Mouse (Mus musculus) spleen, postnatal 14 days (tissue): ENCODE measurements around the gene Fga.

ENCODE experiments used
- DNase-seq, 2 experiments: peaks; one replicate each; pipeline ENCODE4 v3.0.0; 2021 to 2022; ENCODE audit warnings: low spot score in 2 of 2

Gene Fga

DNA sequence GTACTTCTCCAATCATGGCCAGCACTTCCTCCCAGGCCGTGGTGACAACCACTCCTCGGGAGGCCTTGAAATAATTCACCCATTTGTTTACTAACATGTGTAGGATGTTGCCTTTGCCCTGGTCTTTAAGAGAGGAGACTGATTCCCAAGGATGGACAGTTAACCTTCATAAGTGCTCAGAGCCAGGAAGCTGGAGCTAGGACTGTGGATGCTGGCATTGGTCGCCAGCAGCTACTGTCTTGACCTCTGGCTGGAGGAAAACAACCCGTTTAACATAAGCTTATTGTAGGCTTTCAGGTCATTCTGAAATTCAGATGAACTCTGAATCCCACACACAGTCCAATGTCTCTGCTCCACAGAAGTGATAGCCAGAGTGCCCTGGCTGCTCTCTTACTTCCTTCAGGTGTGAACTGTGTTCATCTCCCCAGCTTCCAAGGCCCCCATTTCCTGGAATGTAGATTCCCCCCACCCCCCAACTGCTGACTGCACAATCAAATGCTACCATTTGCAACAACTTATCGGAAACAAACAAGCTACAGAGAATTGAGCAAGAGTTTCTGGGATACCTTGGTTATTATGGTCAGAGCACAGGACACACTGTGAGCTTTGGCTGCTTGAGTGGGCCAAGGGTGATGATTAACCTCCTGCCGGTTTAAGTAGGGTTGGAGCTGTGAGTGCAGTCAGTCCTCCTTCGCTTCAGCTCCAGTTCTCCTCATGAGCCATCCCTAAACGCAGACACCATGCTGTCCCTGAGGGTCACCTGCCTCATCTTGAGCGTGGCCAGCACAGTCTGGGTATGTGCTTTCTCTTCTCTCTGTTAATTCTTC is at the start of gene Fga:
Fga (plus strand) TSS at position 602 of the 827 bp plus-strand sequence.
- no peak for DNase-seq

GRCm38 (mm10) chr3:82980818-82981217 is 45.1 kb upstream of the Fga start:
- no peak for DNase-seq

DNA sequence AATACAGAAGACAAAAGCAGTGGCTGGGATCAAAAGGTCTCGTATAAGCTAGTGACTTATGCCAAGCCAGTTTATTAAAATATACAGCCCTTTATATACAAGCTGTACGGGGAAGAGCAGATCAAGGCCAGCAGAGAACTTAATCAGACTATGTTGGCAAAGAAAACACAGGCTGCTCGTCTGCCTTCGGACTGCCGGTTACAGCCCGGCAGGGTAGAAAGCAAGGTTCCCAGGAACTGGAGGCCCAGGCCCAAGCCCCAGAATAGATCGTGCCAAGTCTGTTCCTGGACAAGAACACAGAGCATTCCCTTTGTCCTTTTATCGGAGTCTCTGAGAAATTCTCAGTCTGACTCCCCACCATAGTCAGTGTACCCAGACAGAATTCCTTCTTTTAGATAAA is 44.0 kb upstream of the Fga start:
- no peak for DNase-seq

GRCm38 (mm10) chr3:82984840-82985239 is 41.0 kb upstream of the Fga start:
- no peak for DNase-seq

DNA sequence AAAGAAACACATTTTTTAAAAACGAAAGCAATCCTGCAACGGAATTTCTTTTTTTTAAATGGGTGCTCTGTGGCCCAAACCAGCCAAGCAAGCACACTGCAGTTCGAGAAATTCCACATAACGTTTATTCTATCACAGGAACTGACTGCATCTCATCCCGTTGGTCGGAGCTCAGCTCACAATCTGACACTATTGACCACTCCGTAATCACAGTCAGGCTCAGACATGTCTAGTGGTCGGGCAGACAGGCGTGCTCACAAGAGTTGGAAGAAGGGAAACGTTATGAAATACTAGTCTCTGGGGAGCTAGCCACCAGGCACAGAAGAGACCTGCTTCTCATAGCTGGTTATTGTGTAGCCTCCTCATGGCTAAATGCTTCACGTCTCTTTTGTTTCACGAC is 33.9 kb upstream of the Fga start:
- no peak for DNase-seq

GRCm38 (mm10) chr3:82992956-82993355 is 32.9 kb upstream of the Fga start:
- no peak for DNase-seq

DNA sequence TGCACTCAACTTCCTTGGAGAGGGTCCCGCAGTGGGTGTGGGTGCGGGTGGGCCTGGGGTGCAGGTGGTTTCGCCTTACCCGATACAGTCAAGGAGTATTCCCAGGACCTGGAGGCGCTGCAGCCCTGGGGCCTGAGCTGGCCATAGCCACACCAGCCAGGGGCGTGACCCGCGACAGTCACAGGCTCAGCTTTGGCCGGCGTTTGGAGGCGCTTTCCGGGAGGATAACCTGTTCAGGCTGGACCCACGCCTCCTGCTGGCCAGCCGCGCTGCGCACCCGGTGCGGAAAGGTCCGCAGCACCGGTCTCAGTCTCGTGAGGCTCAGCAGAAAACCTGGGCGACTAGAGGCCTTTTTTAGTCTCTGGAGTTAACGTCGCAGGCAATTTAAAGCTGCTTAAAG is 30.5 kb upstream of the Fga start:
- peak in 1 of 2 experiments; percentile 2 for DNase-seq

DNA sequence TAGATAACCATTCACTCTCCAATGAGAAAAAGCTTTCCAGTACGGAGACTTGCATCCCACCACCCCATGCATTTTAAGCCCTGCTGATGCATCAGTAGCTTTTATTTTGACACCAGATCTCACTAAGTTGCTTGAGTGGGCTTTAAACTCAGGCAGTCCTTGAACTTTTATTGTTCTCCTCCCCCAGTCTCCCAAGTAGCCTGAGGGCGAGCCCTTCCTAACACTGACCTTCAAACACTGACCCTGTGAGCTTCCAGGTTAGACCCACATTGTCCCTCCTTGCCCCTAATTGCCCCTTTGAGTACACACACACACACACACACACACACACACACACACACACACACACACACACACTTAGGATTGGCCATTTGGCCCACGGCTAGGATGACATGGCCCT is 29.2 kb upstream of the Fga start:
- DNase-seq = no peak

- DNase-seq = no peak
These were observed 27.0 kb upstream of the Fga start for GRCm38 (mm10) chr3:82998772-82999463.

GRCm38 (mm10) chr3:82999995-83000394 is 25.9 kb upstream of the Fga start:
- no peak for DNase-seq

DNA sequence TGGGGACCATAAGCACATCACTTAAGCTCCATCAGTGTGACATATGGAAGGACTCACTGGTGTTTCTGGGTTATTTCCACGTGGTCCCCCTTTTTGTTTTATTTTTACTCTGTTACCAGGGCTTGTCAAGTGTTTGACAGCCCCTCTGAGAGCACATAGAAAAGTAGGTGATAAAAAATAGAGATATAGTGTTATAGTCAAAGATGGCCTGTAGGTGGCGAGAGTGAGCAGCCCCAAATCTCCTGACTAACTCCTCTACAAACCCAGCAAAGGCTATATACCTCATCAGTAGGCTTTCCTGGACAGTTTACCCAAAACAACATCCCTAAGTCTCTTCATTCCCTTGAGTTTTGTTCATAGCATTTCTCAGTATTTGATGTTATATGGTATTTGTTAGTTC is 23.7 kb upstream of the Fga start:
- DNase-seq = no peak

DNA sequence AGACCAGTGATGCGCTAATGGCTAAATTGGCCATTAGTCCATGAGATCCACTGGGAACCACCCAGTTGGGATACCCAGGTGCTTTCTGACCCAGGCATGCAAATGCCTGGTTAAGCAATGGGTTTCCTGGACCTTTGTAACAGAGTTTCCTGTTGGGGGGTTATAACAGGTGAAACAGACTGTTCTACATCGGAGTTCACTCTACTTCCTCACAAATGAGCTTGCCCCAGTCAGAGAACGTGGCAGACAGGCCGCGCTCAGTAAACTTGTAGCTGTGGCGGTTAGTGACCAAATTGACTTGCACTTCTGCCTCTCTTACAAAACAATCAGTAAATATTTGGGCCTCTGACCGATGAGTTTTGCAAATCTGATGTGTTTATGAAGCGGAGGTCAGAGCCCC is 22.8 kb upstream of the Fga start:
- no peak for DNase-seq

DNA sequence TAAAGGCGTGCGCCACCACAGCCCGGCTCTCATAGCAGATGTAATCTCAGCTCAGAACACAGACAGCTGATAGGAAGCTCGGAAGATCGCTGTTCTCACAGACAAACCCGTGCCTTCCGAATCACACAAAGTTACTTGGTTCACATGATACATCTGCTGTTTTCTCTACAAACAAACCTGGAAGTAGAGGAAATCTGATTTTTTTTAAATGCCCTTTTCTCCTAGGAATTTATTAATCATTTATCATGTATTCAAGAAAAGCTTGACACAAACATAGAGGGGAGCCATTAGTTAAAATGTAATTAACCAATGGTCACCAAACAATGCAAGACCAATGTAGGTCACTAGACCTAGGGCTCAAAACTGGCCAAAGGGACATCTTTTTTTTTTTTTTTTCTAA is 21.1 kb upstream of the Fga start:
- no peak for DNase-seq

GRCm38 (mm10) chr3:83007557-83007956 is 18.3 kb upstream of the Fga start, which contains the start of gene Fgg:
Gene Fgg, plus strand, starts transcription at chr3:83007724.
- no peak for DNase-seq

DNA sequence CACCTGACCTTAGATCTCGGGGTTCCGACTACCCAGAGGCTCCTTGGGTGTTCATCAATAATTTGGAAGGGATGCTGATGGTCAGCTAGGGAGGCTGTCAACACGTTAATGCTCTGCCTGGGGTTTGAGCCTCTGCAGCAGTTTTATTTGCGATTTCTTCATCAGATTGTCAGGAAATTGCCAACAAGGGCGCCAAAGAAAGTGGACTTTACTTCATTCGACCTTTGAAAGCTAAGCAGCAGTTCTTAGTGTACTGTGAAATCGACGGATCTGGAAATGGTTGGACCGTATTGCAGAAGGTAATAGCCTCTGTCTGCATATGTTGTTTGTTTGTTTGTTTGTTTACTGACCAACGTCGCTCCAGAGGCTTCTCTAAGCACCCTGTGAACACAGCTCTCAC is 15.6 kb upstream of the Fga start:
- DNase-seq = no peak

DNA sequence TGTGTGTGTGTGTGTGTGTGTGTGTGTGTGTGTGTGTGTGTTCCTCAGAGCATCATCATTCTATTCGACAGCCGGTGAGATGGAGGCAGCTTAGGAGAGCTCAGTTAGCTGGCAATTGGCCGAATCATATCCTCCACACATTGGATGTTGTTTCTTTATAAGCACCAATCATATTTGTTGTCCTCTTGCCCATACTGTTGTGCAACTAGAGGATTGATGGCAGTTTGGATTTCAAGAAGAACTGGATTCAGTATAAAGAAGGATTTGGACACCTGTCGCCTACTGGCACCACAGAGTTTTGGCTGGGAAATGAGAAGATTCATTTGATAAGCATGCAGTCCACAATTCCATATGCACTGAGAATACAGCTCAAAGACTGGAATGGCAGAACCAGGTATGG is 14.7 kb upstream of the Fga start:
- no peak for DNase-seq

DNA sequence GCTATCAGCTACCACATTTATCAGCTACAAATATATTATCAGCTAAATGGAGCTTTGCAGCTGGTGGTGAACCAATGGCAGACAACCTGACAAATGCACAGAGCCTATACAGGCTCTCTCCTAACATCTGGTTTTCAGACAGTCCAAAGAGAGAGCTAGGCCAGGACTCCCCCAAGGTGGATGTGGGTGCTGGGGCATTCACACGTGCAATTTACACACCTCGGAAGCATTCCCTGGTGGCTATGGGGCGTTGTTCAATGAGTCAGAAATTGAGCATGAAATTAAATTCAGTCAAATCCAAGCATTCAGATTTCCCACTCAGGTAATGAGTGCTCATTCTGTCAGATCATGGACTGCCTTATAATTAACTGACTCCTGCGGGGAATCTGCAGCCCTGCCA is 14.3 kb upstream of the Fga start:
- no peak for DNase-seq

GRCm38 (mm10) chr3:83012636-83013035 is 13.2 kb upstream of the Fga start:
- DNase-seq = no peak

GRCm38 (mm10) chr3:83013951-83014350 is 11.9 kb upstream of the Fga start:
- no peak for DNase-seq

GRCm38 (mm10) chr3:83016236-83016635 is 9.6 kb upstream of the Fga start:
- DNase-seq = no peak

- no peak for DNase-seq
These were observed 5.5 kb upstream of the Fga start for GRCm38 (mm10) chr3:83020387-83020786.

GRCm38 (mm10) chr3:83021176-83021575 is 4.7 kb upstream of the Fga start:
- DNase-seq = no peak

DNA sequence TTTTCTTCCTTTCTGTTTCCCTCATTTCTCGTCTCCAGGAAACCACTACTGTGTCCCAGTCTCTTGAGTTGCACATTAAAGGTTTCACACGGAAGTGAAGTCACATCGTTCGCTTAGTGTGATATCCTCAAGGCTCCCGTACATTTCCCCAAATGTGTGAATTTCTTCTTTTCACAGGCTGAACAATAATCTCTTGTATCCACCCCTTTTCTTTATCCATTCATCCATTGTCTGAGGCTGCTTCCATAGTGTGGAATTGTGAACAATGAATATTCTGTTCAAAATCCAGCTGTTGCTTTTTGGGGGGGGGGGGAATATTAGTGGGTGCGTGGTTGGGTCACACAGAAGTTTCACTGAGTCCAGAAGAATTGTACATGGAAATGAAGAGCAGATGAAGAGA is 840 bp upstream of the Fga start:
- DNase-seq = no peak
